Mouse (Mus musculus) heart, embryonic 13.5 days (tissue): Measurements from ENCODE around the gene Elovl2. TPM values are rescaled to one million over a fixed set of nuclear protein-coding genes. Genes with fewer than 3 reads are reported as not detected.

Source experiments
- polyA plus RNA-seq: library from polyadenylated mRNA; unstranded; fragments of >200 nt; fragmentation: Nextera tagmentation; extraction: Ambion mirVana; gene quantifications from 2 replicates; pipeline ENCODE4 v1.2.1, GENCODE M21; 2015

Elovl2 gene
- polyA plus RNA-seq, 1 experiment from 2014 or later, result 1.5 TPM

Other genes with a start within 250 kb of the Elovl2 start
- 47.4 and 52.5 TPM in 2 replicates for gene Pak1ip1, start 219.4 kb downstream of the Elovl2 start, polyA plus RNA-seq
- gene Tmem14c, start 204.1 kb downstream of the Elovl2 start, polyA plus RNA-seq, result 189 and 250 TPM in 2 replicates
- 0.10 and 0.27 TPM in 2 replicates for gene Mak, start 140.7 kb downstream of the Elovl2 start, polyA plus RNA-seq
- not detected in 2 replicates for gene Gcm2, start 109.4 kb downstream of the Elovl2 start, polyA plus RNA-seq
- gene Sycp2l, start 106.1 kb downstream of the Elovl2 start, polyA plus RNA-seq, result 0.17 TPM in 1 of 2 replicates, not detected in the other
- gene Smim13, start 29.4 kb upstream of the Elovl2 start, polyA plus RNA-seq, result 8.7 and 9.8 TPM in 2 replicates
- gene Gm17364, start 53.6 kb upstream of the Elovl2 start, polyA plus RNA-seq, result not detected in 2 replicates